Mouse (Mus musculus): ENCODE data around the gene Inca1. TPM values are rescaled to one million over a fixed set of nuclear protein-coding genes. Genes with fewer than 3 reads are reported as not detected.

Inca1 gene
- polyA plus RNA-seq (2015; fragmentation: Nextera tagmentation; extraction: Ambion mirVana): 1.3 and 1.5 TPM in 2 replicates

GRCm38 (mm10) chr11:70699722-70700556 is at the start of gene Inca1, which contains the start of gene Kif1c:
Inca1 (minus strand) TSS chr11:70700155.
Kif1c (plus strand) TSS chr11:70700548.
- peak within 1 kb of the TSS; percentile 95 for H3K4me3 ChIP-seq (replicated peaks; ENCODE audit: low read length)
- peak within 1 kb of the TSS; percentile 95 for H3K9ac ChIP-seq (ENCODE audit: low read length)
- H3K4me2 ChIP-seq (ENCODE audit: low read depth, low read length): peak within 1 kb of the TSS; percentile 66
- peak; percentile 96 for ATAC-seq (ENCODE audit: insufficient read depth, low FRiP score)
- peaks cover 22% of the 10 kb centered on the region for H3K4me1 ChIP-seq (ENCODE audit: control insufficient read depth, insufficient read depth, low read length)
- H3K36me3 ChIP-seq (ENCODE audit: control insufficient read depth, insufficient read depth, low read length): no peaks in the 10 kb centered on the region
- WGBS: 1% methylated on average over 65 of the region's 69 CpGs
- no peaks in the 10 kb centered on the region for H3K9me3 ChIP-seq (replicated peaks; ENCODE audit: control insufficient read depth, low read length)
- no peaks in the 10 kb centered on the region for H3K27me3 ChIP-seq (ENCODE audit: control insufficient read depth, insufficient read depth, low read length)
- H3K27ac ChIP-seq (ENCODE audit: low read length): peak within 1 kb of the TSS; percentile 98

- Histone ChIP-seq H3K9ac (ENCODE audit: low read length) (no peak overlapping the region), H3K4me3 (replicated peaks; ENCODE audit: low read length) (no peak overlapping the region), H3K27ac (ENCODE audit: low read length) (no peak overlapping the region), H3K9me3 (replicated peaks; ENCODE audit: control insufficient read depth, low read length) (0 out of 2 replicates have a peak, but pooled peaks cover 4% of the 10 kb centered on the region), H3K4me2 (ENCODE audit: low read depth, low read length) (no peak overlapping the region), H3K4me1 (ENCODE audit: control insufficient read depth, insufficient read depth, low read length) (no peaks in the 10 kb centered on the region), H3K36me3 (ENCODE audit: control insufficient read depth, insufficient read depth, low read length) (no peaks in the 10 kb centered on the region), H3K27me3 (ENCODE audit: control insufficient read depth, insufficient read depth, low read length) (no peaks in the 10 kb centered on the region)
- 59% methylated on average over 4 of the region's 4 CpGs for WGBS
- no peak for ATAC-seq (ENCODE audit: insufficient read depth, low FRiP score)
Observed at GRCm38 (mm10) chr11:70747876-70748545, 48.1 kb upstream of the Inca1 start.

DNA sequence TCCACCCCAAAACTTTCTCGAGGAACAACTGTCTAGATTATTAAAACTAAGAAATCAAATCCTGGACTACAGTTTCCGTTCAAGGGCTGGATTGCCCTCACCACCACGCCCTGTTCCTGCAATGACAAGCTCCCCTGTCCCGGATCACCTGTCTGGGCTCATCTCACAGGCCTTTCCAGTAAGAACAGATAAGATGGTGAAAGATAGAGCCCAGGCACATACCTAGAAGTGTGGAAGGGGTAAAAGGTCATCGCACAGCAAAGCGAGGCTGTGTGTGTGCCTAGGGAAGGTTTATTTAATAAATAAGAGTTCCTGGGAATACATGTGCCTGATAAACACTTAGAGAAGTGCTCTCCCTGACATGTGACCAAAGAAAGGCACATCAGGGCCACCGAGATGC is 45.7 kb upstream of the Inca1 start:
- H3K4me3 ChIP-seq (replicated peaks; ENCODE audit: low read length): no peak overlapping the region
- H3K27ac ChIP-seq (ENCODE audit: low read length): no peak overlapping the region
- no peaks in the 10 kb centered on the region for H3K27me3 ChIP-seq (ENCODE audit: control insufficient read depth, insufficient read depth, low read length)
- no peaks in the 10 kb centered on the region for H3K4me1 ChIP-seq (ENCODE audit: control insufficient read depth, insufficient read depth, low read length)
- H3K9me3 ChIP-seq (replicated peaks; ENCODE audit: control insufficient read depth, low read length): 0 out of 2 replicates have a peak, but pooled peaks cover 4% of the 10 kb centered on the region
- WGBS: 72% methylated on average over 7 of the region's 7 CpGs
- no peak for ATAC-seq (ENCODE audit: insufficient read depth, low FRiP score)
- no peak overlapping the region for H3K4me2 ChIP-seq (ENCODE audit: low read depth, low read length)
- H3K36me3 ChIP-seq (ENCODE audit: control insufficient read depth, insufficient read depth, low read length): no peaks in the 10 kb centered on the region
- no peak overlapping the region for H3K9ac ChIP-seq (ENCODE audit: low read length)

- H3K27ac ChIP-seq (ENCODE audit: low read length): no peak overlapping the region
- ATAC-seq (ENCODE audit: insufficient read depth, low FRiP score): no peak
Observed at GRCm38 (mm10) chr11:70742581-70743459, 42.9 kb upstream of the Inca1 start.

DNA sequence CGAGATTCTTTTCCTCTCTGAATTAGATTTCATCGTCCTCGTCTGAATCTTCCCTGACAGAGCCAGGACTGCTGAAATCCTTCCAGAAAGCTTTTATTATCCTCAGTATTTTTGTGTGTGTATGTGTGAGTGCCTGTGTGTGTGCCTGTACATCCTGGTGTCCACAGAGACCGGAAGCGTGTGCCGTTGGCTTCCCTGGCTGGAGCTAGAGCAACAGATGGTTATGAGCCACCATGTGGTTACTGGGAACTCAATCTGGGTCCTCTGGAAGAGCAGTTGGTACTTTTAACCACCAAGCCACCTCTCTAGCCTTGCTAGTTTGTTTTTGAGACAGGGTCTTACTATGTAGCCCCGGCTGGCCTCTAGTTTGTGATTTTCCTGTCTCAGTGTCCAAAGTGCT is 42.2 kb upstream of the Inca1 start:
- H3K4me1 ChIP-seq (ENCODE audit: control insufficient read depth, insufficient read depth, low read length): no peaks in the 10 kb centered on the region
- H3K27ac ChIP-seq (ENCODE audit: low read length): no peak overlapping the region
- 82% methylated on average over 7 of the region's 7 CpGs for WGBS
- H3K4me3 ChIP-seq (replicated peaks; ENCODE audit: low read length): no peak overlapping the region
- no peaks in the 10 kb centered on the region for H3K36me3 ChIP-seq (ENCODE audit: control insufficient read depth, insufficient read depth, low read length)
- H3K27me3 ChIP-seq (ENCODE audit: control insufficient read depth, insufficient read depth, low read length): no peaks in the 10 kb centered on the region
- ATAC-seq (ENCODE audit: insufficient read depth, low FRiP score): no peak
- no peaks in the 10 kb centered on the region for H3K9me3 ChIP-seq (replicated peaks; ENCODE audit: control insufficient read depth, low read length)
- H3K9ac ChIP-seq (ENCODE audit: low read length): no peak overlapping the region
- H3K4me2 ChIP-seq (ENCODE audit: low read depth, low read length): no peak overlapping the region

More at GRCm38 (mm10) chr11:70742581-70743459, 42.9 kb upstream of the Inca1 start:
- Histone ChIP-seq H3K4me2 (ENCODE audit: low read depth, low read length) (no peak overlapping the region), H3K27me3 (ENCODE audit: control insufficient read depth, insufficient read depth, low read length) (no peaks in the 10 kb centered on the region), H3K36me3 (ENCODE audit: control insufficient read depth, insufficient read depth, low read length) (no peaks in the 10 kb centered on the region), H3K9ac (ENCODE audit: low read length) (no peak overlapping the region), H3K4me3 (replicated peaks; ENCODE audit: low read length) (no peak overlapping the region), H3K4me1 (ENCODE audit: control insufficient read depth, insufficient read depth, low read length) (no peaks in the 10 kb centered on the region), H3K9me3 (replicated peaks; ENCODE audit: control insufficient read depth, low read length) (no peaks in the 10 kb centered on the region)
- WGBS: 77% methylated on average over 12 of the region's 12 CpGs

GRCm38 (mm10) chr11:70741603-70742002 is 41.6 kb upstream of the Inca1 start:
- no peaks in the 10 kb centered on the region for H3K4me1 ChIP-seq (ENCODE audit: control insufficient read depth, insufficient read depth, low read length)
- no peak overlapping the region for H3K9ac ChIP-seq (ENCODE audit: low read length)
- H3K36me3 ChIP-seq (ENCODE audit: control insufficient read depth, insufficient read depth, low read length): no peaks in the 10 kb centered on the region
- 82% methylated on average over 3 of the region's 3 CpGs for WGBS
- H3K4me2 ChIP-seq (ENCODE audit: low read depth, low read length): no peak overlapping the region
- H3K27ac ChIP-seq (ENCODE audit: low read length): no peak overlapping the region
- H3K9me3 ChIP-seq (replicated peaks; ENCODE audit: control insufficient read depth, low read length): no peaks in the 10 kb centered on the region
- no peaks in the 10 kb centered on the region for H3K27me3 ChIP-seq (ENCODE audit: control insufficient read depth, insufficient read depth, low read length)
- H3K4me3 ChIP-seq (replicated peaks; ENCODE audit: low read length): no peak overlapping the region
- ATAC-seq (ENCODE audit: insufficient read depth, low FRiP score): no peak

- no peak overlapping the region for H3K27ac ChIP-seq (ENCODE audit: low read length)
- H3K27me3 ChIP-seq (ENCODE audit: control insufficient read depth, insufficient read depth, low read length): no peaks in the 10 kb centered on the region
- 50% methylated on average over 5 of the region's 5 CpGs for WGBS
- no peaks in the 10 kb centered on the region for H3K9me3 ChIP-seq (replicated peaks; ENCODE audit: control insufficient read depth, low read length)
- peak; percentile 83 for ATAC-seq (ENCODE audit: insufficient read depth, low FRiP score)
- H3K4me2 ChIP-seq (ENCODE audit: low read depth, low read length): no peak overlapping the region
- H3K9ac ChIP-seq (ENCODE audit: low read length): no peak overlapping the region
- no peaks in the 10 kb centered on the region for H3K36me3 ChIP-seq (ENCODE audit: control insufficient read depth, insufficient read depth, low read length)
- no peak overlapping the region for H3K4me3 ChIP-seq (replicated peaks; ENCODE audit: low read length)
- H3K4me1 ChIP-seq (ENCODE audit: control insufficient read depth, insufficient read depth, low read length): no peaks in the 10 kb centered on the region
Observed at GRCm38 (mm10) chr11:70737749-70738148, 37.8 kb upstream of the Inca1 start.

- Histone ChIP-seq H3K9ac (ENCODE audit: low read length) (no peak overlapping the region), H3K9me3 (replicated peaks; ENCODE audit: control insufficient read depth, low read length) (no peaks in the 10 kb centered on the region), H3K4me1 (ENCODE audit: control insufficient read depth, insufficient read depth, low read length) (no peaks in the 10 kb centered on the region), H3K36me3 (ENCODE audit: control insufficient read depth, insufficient read depth, low read length) (no peaks in the 10 kb centered on the region), H3K4me3 (replicated peaks; ENCODE audit: low read length) (no peak overlapping the region), H3K27ac (ENCODE audit: low read length) (no peak overlapping the region), H3K4me2 (ENCODE audit: low read depth, low read length) (no peak overlapping the region), H3K27me3 (ENCODE audit: control insufficient read depth, insufficient read depth, low read length) (no peaks in the 10 kb centered on the region)
- WGBS: 55% methylated on average over 5 of the region's 5 CpGs
- no peak for ATAC-seq (ENCODE audit: insufficient read depth, low FRiP score)
Observed at GRCm38 (mm10) chr11:70733256-70733655, 33.3 kb upstream of the Inca1 start.

Measured in stomach, embryonic 16.5 days (tissue).